Mouse (Mus musculus): Measurements from ENCODE around the gene Lclat1. TPM values are rescaled to one million over a fixed set of nuclear protein-coding genes. Genes with fewer than 3 reads are reported as not detected.

Gene Lclat1
- polyA plus RNA-seq, 1 experiment from 2014 or later: 9.2 TPM

- no peak overlapping the region for H3K4me3 ChIP-seq
- ATAC-seq (ENCODE audit: insufficient number of reproducible peaks, low FRiP score, low TSS enrichment, low read depth): no peak
- H3K36me3 ChIP-seq: 0 out of 2 replicates have a peak, but pooled peaks cover 5% of the 10 kb centered on the region
- H3K9me3 ChIP-seq: no peaks in the 10 kb centered on the region
- 84% methylated on average over 6 of the region's 6 CpGs for WGBS
- no peaks in the 10 kb centered on the region for H3K27me3 ChIP-seq
- no peak overlapping the region for H3K27ac ChIP-seq
- no peak overlapping the region for H3K4me2 ChIP-seq
- no peak overlapping the region for H3K9ac ChIP-seq
- no peaks in the 10 kb centered on the region for H3K4me1 ChIP-seq
Observed at GRCm38 (mm10) chr17:73194146-73194545, 86.4 kb downstream of the Lclat1 start.

- H3K4me2 ChIP-seq: no peak overlapping the region
- no peak overlapping the region for H3K4me3 ChIP-seq
- H3K27me3 ChIP-seq: no peaks in the 10 kb centered on the region
- H3K4me1 ChIP-seq: no peaks in the 10 kb centered on the region
- H3K36me3 ChIP-seq: 0 out of 2 replicates have a peak, but pooled peaks cover 5% of the 10 kb centered on the region
- no peaks in the 10 kb centered on the region for H3K9me3 ChIP-seq
- no peak overlapping the region for H3K9ac ChIP-seq
- no peak overlapping the region for H3K27ac ChIP-seq
- ATAC-seq (ENCODE audit: insufficient number of reproducible peaks, low FRiP score, low TSS enrichment, low read depth): no peak
- WGBS: 89% methylated on average over 6 of the region's 6 CpGs
Observed at GRCm38 (mm10) chr17:73194575-73194974, 86.8 kb downstream of the Lclat1 start.

GRCm38 (mm10) chr17:73195074-73195723, 87.4 kb downstream of the Lclat1 start:
- no peak for ATAC-seq (ENCODE audit: insufficient number of reproducible peaks, low FRiP score, low TSS enrichment, low read depth)
- H3K9me3 ChIP-seq: no peaks in the 10 kb centered on the region
- 75% methylated on average over 2 of the region's 2 CpGs for WGBS

GRCm38 (mm10) chr17:73196139-73196538, 88.4 kb downstream of the Lclat1 start:
- H3K4me1 ChIP-seq: no peaks in the 10 kb centered on the region
- H3K9ac ChIP-seq: no peak overlapping the region
- H3K27ac ChIP-seq: no peak overlapping the region
- H3K9me3 ChIP-seq: no peaks in the 10 kb centered on the region
- H3K27me3 ChIP-seq: no peaks in the 10 kb centered on the region
- no peak overlapping the region for H3K4me3 ChIP-seq
- no peak overlapping the region for H3K4me2 ChIP-seq
- no peak for ATAC-seq (ENCODE audit: insufficient number of reproducible peaks, low FRiP score, low TSS enrichment, low read depth)
- H3K36me3 ChIP-seq: 0 out of 2 replicates have a peak, but pooled peaks cover 3% of the 10 kb centered on the region
- WGBS: 96% methylated on average over 1 of the region's 1 CpGs

More at GRCm38 (mm10) chr17:73195074-73195723, 87.4 kb downstream of the Lclat1 start:
- Histone ChIP-seq H3K4me1 (no peaks in the 10 kb centered on the region), H3K36me3 (0 out of 2 replicates have a peak, but pooled peaks cover 3% of the 10 kb centered on the region), H3K9ac (no peak overlapping the region), H3K4me3 (no peak overlapping the region), H3K4me2 (no peak overlapping the region), H3K27ac (no peak overlapping the region), H3K27me3 (no peaks in the 10 kb centered on the region)

GRCm38 (mm10) chr17:73197724-73198123, 89.9 kb downstream of the Lclat1 start:
- WGBS: 56% methylated on average over 1 of the region's 1 CpGs
- H3K9me3 ChIP-seq: no peaks in the 10 kb centered on the region
- H3K27ac ChIP-seq: no peak overlapping the region

GRCm38 (mm10) chr17:73199387-73199786, 91.6 kb downstream of the Lclat1 start:
- no peak overlapping the region for H3K27ac ChIP-seq
- no peak for ATAC-seq (ENCODE audit: insufficient number of reproducible peaks, low FRiP score, low TSS enrichment, low read depth)
- H3K27me3 ChIP-seq: no peaks in the 10 kb centered on the region
- no peak overlapping the region for H3K4me2 ChIP-seq
- H3K9me3 ChIP-seq: no peaks in the 10 kb centered on the region
- no peak overlapping the region for H3K9ac ChIP-seq
- no peaks in the 10 kb centered on the region for H3K4me1 ChIP-seq
- H3K36me3 ChIP-seq: no peaks in the 10 kb centered on the region; the same call in 1 of the 2 replicates
- no peak overlapping the region for H3K4me3 ChIP-seq

More at GRCm38 (mm10) chr17:73197724-73198123, 89.9 kb downstream of the Lclat1 start:
- Histone ChIP-seq H3K4me3 (no peak overlapping the region), H3K27me3 (no peaks in the 10 kb centered on the region), H3K4me1 (no peaks in the 10 kb centered on the region), H3K36me3 (no peaks in the 10 kb centered on the region; the same call in 1 of the 2 replicates), H3K9ac (no peak overlapping the region), H3K4me2 (no peak overlapping the region)
- ATAC-seq (ENCODE audit: insufficient number of reproducible peaks, low FRiP score, low TSS enrichment, low read depth): no peak

GRCm38 (mm10) chr17:73200380-73200779, 92.6 kb downstream of the Lclat1 start:
- H3K4me3 ChIP-seq: no peak overlapping the region
- 70% methylated on average over 1 of the region's 1 CpGs for WGBS
- no peak overlapping the region for H3K27ac ChIP-seq
- no peak for ATAC-seq (ENCODE audit: insufficient number of reproducible peaks, low FRiP score, low TSS enrichment, low read depth)
- H3K4me2 ChIP-seq: no peak overlapping the region
- H3K4me1 ChIP-seq: no peaks in the 10 kb centered on the region
- no peaks in the 10 kb centered on the region for H3K9me3 ChIP-seq
- no peaks in the 10 kb centered on the region; the same call in 1 of the 2 replicates for H3K36me3 ChIP-seq
- no peaks in the 10 kb centered on the region for H3K27me3 ChIP-seq
- no peak overlapping the region for H3K9ac ChIP-seq

- Histone ChIP-seq H3K36me3 (no peaks in the 10 kb centered on the region; the same call in 1 of the 2 replicates), H3K9ac (no peak overlapping the region), H3K4me3 (no peak overlapping the region), H3K27ac (no peak overlapping the region), H3K9me3 (no peaks in the 10 kb centered on the region), H3K27me3 (no peaks in the 10 kb centered on the region), H3K4me1 (no peaks in the 10 kb centered on the region), H3K4me2 (no peak overlapping the region)
- 76% methylated on average over 15 of the region's 15 CpGs for WGBS
- ATAC-seq (ENCODE audit: insufficient number of reproducible peaks, low FRiP score, low TSS enrichment, low read depth): no peak
Observed at GRCm38 (mm10) chr17:73203642-73204332, 96.0 kb downstream of the Lclat1 start.

GRCm38 (mm10) chr17:73210960-73211531, 103.3 kb downstream of the Lclat1 start:
- no peaks in the 10 kb centered on the region for H3K4me1 ChIP-seq
- 86% methylated on average over 5 of the region's 5 CpGs for WGBS
- H3K9me3 ChIP-seq: no peaks in the 10 kb centered on the region
- no peak for ATAC-seq (ENCODE audit: insufficient number of reproducible peaks, low FRiP score, low TSS enrichment, low read depth)
- H3K4me2 ChIP-seq: no peak overlapping the region
- no peak overlapping the region for H3K4me3 ChIP-seq
- no peaks in the 10 kb centered on the region for H3K36me3 ChIP-seq
- no peak overlapping the region for H3K27ac ChIP-seq
- H3K9ac ChIP-seq: no peak overlapping the region
- no peaks in the 10 kb centered on the region for H3K27me3 ChIP-seq

- Histone ChIP-seq H3K27me3 (no peaks in the 10 kb centered on the region), H3K9ac (no peak overlapping the region), H3K36me3 (no peaks in the 10 kb centered on the region), H3K9me3 (no peaks in the 10 kb centered on the region), H3K4me2 (no peak overlapping the region), H3K4me3 (no peak overlapping the region), H3K27ac (no peak overlapping the region), H3K4me1 (no peaks in the 10 kb centered on the region)
- WGBS: 73% methylated on average over 3 of the region's 3 CpGs
- no peak for ATAC-seq (ENCODE audit: insufficient number of reproducible peaks, low FRiP score, low TSS enrichment, low read depth)
Observed at GRCm38 (mm10) chr17:73212754-73213153, 105.0 kb downstream of the Lclat1 start.

GRCm38 (mm10) chr17:73213187-73213586, 105.4 kb downstream of the Lclat1 start:
- WGBS: 37% methylated on average over 1 of the region's 1 CpGs
- no peak for ATAC-seq (ENCODE audit: insufficient number of reproducible peaks, low FRiP score, low TSS enrichment, low read depth)

GRCm38 (mm10) chr17:73213677-73214076, 105.9 kb downstream of the Lclat1 start:
- no peak for ATAC-seq (ENCODE audit: insufficient number of reproducible peaks, low FRiP score, low TSS enrichment, low read depth)
- Histone ChIP-seq H3K4me1 (no peaks in the 10 kb centered on the region), H3K4me2 (no peak overlapping the region), H3K27me3 (no peaks in the 10 kb centered on the region), H3K4me3 (no peak overlapping the region), H3K9ac (no peak overlapping the region), H3K36me3 (no peaks in the 10 kb centered on the region), H3K9me3 (no peaks in the 10 kb centered on the region), H3K27ac (no peak overlapping the region)
- WGBS: 38% methylated on average over 2 of the region's 2 CpGs

More at GRCm38 (mm10) chr17:73213187-73213586, 105.4 kb downstream of the Lclat1 start:
- no peaks in the 10 kb centered on the region for H3K4me1 ChIP-seq
- no peaks in the 10 kb centered on the region for H3K36me3 ChIP-seq
- no peak overlapping the region for H3K4me3 ChIP-seq
- no peaks in the 10 kb centered on the region for H3K9me3 ChIP-seq
- H3K9ac ChIP-seq: no peak overlapping the region
- no peak overlapping the region for H3K27ac ChIP-seq
- no peak overlapping the region for H3K4me2 ChIP-seq
- H3K27me3 ChIP-seq: no peaks in the 10 kb centered on the region

Measured in limb, embryonic 15.5 days (tissue).